22 mouse cellular contexts compared by ENCODE assay signal in the genomic region with DNA sequence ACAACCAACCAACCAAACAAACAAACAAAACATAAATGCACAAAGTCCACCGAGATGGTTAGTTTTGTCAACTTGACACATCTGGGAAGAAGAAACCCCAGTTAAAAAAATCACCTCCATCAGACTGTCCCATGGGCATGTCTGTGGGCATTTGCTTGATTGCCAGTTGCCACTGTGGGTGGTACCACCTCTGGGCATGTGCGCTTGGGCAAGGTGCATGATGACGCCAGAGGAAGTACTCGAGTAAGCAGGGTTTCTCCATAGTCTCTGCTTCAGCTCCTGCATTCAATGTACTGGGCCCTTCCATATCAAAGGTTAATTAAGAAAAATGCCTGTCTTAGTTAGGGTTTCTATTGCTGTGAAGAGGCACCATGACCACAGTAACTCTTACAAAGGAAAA. TPM values are rescaled to one million over a fixed set of nuclear protein-coding genes. Genes with fewer than 3 reads are reported as not detected.
DNase-seq lines count a peak whose midpoint lies in the region; ATAC-seq lines count a peak whose summit lies in the region.
"Had no signal": no experiment of that assay in that cellular context is flagged by ENCODE, and none has a peak within 500 bp of the region (broad histone marks: within the 10 kb centered on the region; RNA-seq: fewer than 3 reads in every experiment).

No protein-coding gene starts in this region.

- peak overlapping the region; percentile 42 for H3K4me3 ChIP-seq in megakaryocyte, embryonic 14.5 days (replicated peaks)
- H3K4me3 ChIP-seq in forebrain, embryonic 12.5 days (replicated peaks): no peak overlapping the region
- H3K4me3 ChIP-seq: embryonic facial prominence, embryonic 10.5 days; embryonic facial prominence, embryonic 12.5 days; erythroblast, embryonic 14.5 days; forebrain, embryonic 10.5 days; forebrain, embryonic 13.5 days; forebrain, embryonic 15.5 days had no signal

- intact Hi-C loops in heart, postnatal 36 days (cut with DNase I): no loop called here

- no peak overlapping the region for H3K4me2 ChIP-seq in forebrain, embryonic 12.5 days
- H3K4me2 ChIP-seq: embryonic facial prominence, embryonic 12.5 days; forebrain, embryonic 13.5 days; forebrain, embryonic 15.5 days had no signal

- peak; percentile 54 for DNase-seq in heart, adult 11 months
- DNase-seq in heart, postnatal 36 days: no peak
- DNase-seq in 416B (ENCODE audit: low read depth): peak; percentile 60
- DNase-seq in lung, postnatal 25 days (ENCODE audit: low spot score): no peak
- no peak for DNase-seq in cerebellum, postnatal 14 days
- DNase-seq: adrenal gland, postnatal 10 days; adrenal gland, postnatal 25 days; cerebellum, adult 11 months; cerebellum, adult 18-20 months; cerebellum, adult 8-10 months; cerebellum, adult 9-11 months; cerebellum, postnatal 25 days; forebrain, postnatal 0 days had no signal

- no peaks in the 10 kb centered on the region for H3K9me3 ChIP-seq in megakaryocyte, embryonic 14.5 days
- no peaks in the 10 kb centered on the region for H3K9me3 ChIP-seq in forebrain, embryonic 12.5 days
- H3K9me3 ChIP-seq: embryonic facial prominence, embryonic 10.5 days; embryonic facial prominence, embryonic 12.5 days; forebrain, embryonic 10.5 days; forebrain, embryonic 13.5 days; forebrain, embryonic 15.5 days had no signal

- no peaks in the 10 kb centered on the region for H3K36me3 ChIP-seq in megakaryocyte, embryonic 14.5 days (replicated peaks; ENCODE audit: low read length)
- no peaks in the 10 kb centered on the region for H3K36me3 ChIP-seq in forebrain, embryonic 12.5 days (replicated peaks)
- H3K36me3 ChIP-seq: embryonic facial prominence, embryonic 10.5 days; embryonic facial prominence, embryonic 12.5 days; forebrain, embryonic 10.5 days; forebrain, embryonic 15.5 days had no signal

- H3K9ac ChIP-seq in forebrain, embryonic 12.5 days: no peak overlapping the region
- H3K9ac ChIP-seq: embryonic facial prominence, embryonic 12.5 days; forebrain, embryonic 13.5 days; forebrain, embryonic 15.5 days; forebrain, postnatal 0 days had no signal

- H3K27me3 ChIP-seq in megakaryocyte, embryonic 14.5 days (replicated peaks): peaks cover 17% of the 10 kb centered on the region
- 0 out of 2 replicates have a peak, but pooled peaks cover 9% of the 10 kb centered on the region for H3K27me3 ChIP-seq in forebrain, embryonic 12.5 days
- H3K27me3 ChIP-seq: embryonic facial prominence, embryonic 12.5 days had no signal

- H3K27ac ChIP-seq in forebrain, embryonic 12.5 days: no peak overlapping the region
- H3K27ac ChIP-seq: embryonic facial prominence, embryonic 10.5 days; embryonic facial prominence, embryonic 12.5 days; forebrain, embryonic 10.5 days; forebrain, embryonic 13.5 days; forebrain, embryonic 15.5 days had no signal

- ATAC-seq in granulocyte monocyte progenitor cell, adult 5-6 weeks (replicated peaks; ENCODE audit: poor library complexity, severe bottlenecking): peak; percentile 90
- ATAC-seq in forebrain, embryonic 12.5 days (ENCODE audit: low FRiP score): no peak
- ATAC-seq: forebrain, embryonic 13.5 days; forebrain, embryonic 15.5 days; forebrain, postnatal 0 days had no signal

- WGBS in forebrain, embryonic 12.5 days: 89% methylated on average over 4 of the region's 4 CpGs

- H3K4me1 ChIP-seq in megakaryocyte, embryonic 14.5 days: peaks cover 34% of the 10 kb centered on the region
- no peaks in the 10 kb centered on the region for H3K4me1 ChIP-seq in forebrain, embryonic 12.5 days
- H3K4me1 ChIP-seq: embryonic facial prominence, embryonic 12.5 days; forebrain, embryonic 13.5 days; forebrain, embryonic 15.5 days had no signal

RNA-seq across cellular contexts. Expression of a gene that starts 21.9 kb away (rescaled TPM):
- total RNA-seq in heart, postnatal 36 days (2021): 1 to 10 TPM in 1 of 2 experiments, under 1 TPM in 1; 0.86 to 1.6 TPM
- 8.6 and 9.4 TPM in 2 replicates for total RNA-seq in granulocyte monocyte progenitor cell, adult 5-6 weeks (2014; fragmentation: Nextera tagmentation)
- total RNA-seq in granulocyte monocyte progenitor cell, adult 5-6 weeks (2017): 9.5 and 9.6 TPM in 2 replicates
- polyA plus RNA-seq in megakaryocyte, embryonic 14.5 days (2012; ENCODE audit: insufficient read depth, low replicate concordance): 0.21 and 0.49 TPM in 2 replicates
- 1.1 TPM in 2 replicates for polyA plus RNA-seq in forebrain, embryonic 12.5 days (2016; fragmentation: Nextera tagmentation; extraction: Ambion mirVana)

Comparison
In these comparisons a context has a peak if more than half of its experiments do, and no peak if none do; other contexts are left out.
1. DNase-seq: peak in heart, adult 11 months (single experiment) and 416B (single experiment); none in heart, postnatal 36 days (0 of 2), lung, postnatal 25 days (single experiment) and cerebellum, postnatal 14 days (0 of 2).